In genomic region chr6:55398869-55399628, GRCm38 (mm10) we compare ENCODE assay signal across 9 mouse cellular contexts. TPM values are rescaled to one million over a fixed set of nuclear protein-coding genes. Genes with fewer than 3 reads are reported as not detected.
A peak's percentile ranks its signal among the peaks of the same experiment; 100 is the strongest.
DNase-seq lines count a peak whose midpoint lies in the region; ATAC-seq and TF ChIP-seq lines count a peak whose summit lies in the region.
"Had no signal": no experiment of that assay in that cellular context is flagged by ENCODE, and none has a peak within 500 bp of the region (broad histone marks: within the 10 kb centered on the region; RNA-seq: fewer than 3 reads in every experiment).

No protein-coding gene starts in this region.

- no peak for TF ChIP-seq CTCF in olfactory bulb, adult 2 months (IDR thresholded peaks at IDR 0.05; ENCODE audit: insufficient read depth, low read depth, low read length)

- no peak overlapping the region for H3K4me2 ChIP-seq in hindbrain, embryonic 12.5 days (replicated peaks)
- no peak overlapping the region for H3K4me2 ChIP-seq in midbrain, embryonic 11.5 days

- peak overlapping the region; percentile 18; the same call in 1 of the 2 replicates for H3K27ac ChIP-seq in hindbrain, embryonic 10.5 days
- H3K27ac ChIP-seq in hindbrain, embryonic 12.5 days, result no peak overlapping the region
- H3K27ac ChIP-seq in midbrain, embryonic 10.5 days (replicated peaks), result peak overlapping the region; percentile 42; the same call in 1 of the 2 replicates
- H3K27ac ChIP-seq in midbrain, embryonic 11.5 days (ENCODE audit: low read depth, low read length), result no peak overlapping the region
- H3K27ac ChIP-seq in embryonic facial prominence, embryonic 10.5 days (replicated peaks), result 0 out of 2 replicates have a peak overlapping the region, but pooled peaks have one; percentile 21
- peak overlapping the region; percentile 100 for H3K27ac ChIP-seq in olfactory bulb, adult 2 months (ENCODE audit: insufficient read depth, low read depth, low read length)

- peaks cover 23% of the 10 kb centered on the region for H3K4me1 ChIP-seq in hindbrain, embryonic 10.5 days (replicated peaks)
- peaks cover 24% of the 10 kb centered on the region for H3K4me1 ChIP-seq in hindbrain, embryonic 12.5 days
- H3K4me1 ChIP-seq in midbrain, embryonic 10.5 days, result peaks cover 29% of the 10 kb centered on the region
- 0 out of 2 replicates have a peak, but pooled peaks cover 6% of the 10 kb centered on the region for H3K4me1 ChIP-seq in midbrain, embryonic 11.5 days (ENCODE audit: control insufficient read depth, insufficient read depth, low read length)
- H3K4me1 ChIP-seq in embryonic facial prominence, embryonic 10.5 days, result peaks cover 33% of the 10 kb centered on the region
- peaks cover 64% of the 10 kb centered on the region for H3K4me1 ChIP-seq in olfactory bulb, adult 2 months (ENCODE audit: control insufficient read depth, insufficient read depth, low read length)

- no peak for ATAC-seq in hindbrain, embryonic 12.5 days (ENCODE audit: low FRiP score)
- ATAC-seq in midbrain, embryonic 11.5 days (ENCODE audit: low FRiP score), result no peak

- H3K27me3 ChIP-seq in hindbrain, embryonic 10.5 days (ENCODE audit: insufficient read depth, poor library complexity, severe bottlenecking), result peaks cover 11% of the 10 kb centered on the region; the same call in 1 of the 2 replicates
- H3K27me3 ChIP-seq in hindbrain, embryonic 12.5 days, result 0 out of 2 replicates have a peak, but pooled peaks cover 3% of the 10 kb centered on the region
- 0 out of 2 replicates have a peak, but pooled peaks cover 4% of the 10 kb centered on the region for H3K27me3 ChIP-seq in midbrain, embryonic 10.5 days (ENCODE audit: low read depth, poor library complexity, severe bottlenecking)
- no peaks in the 10 kb centered on the region for H3K27me3 ChIP-seq in midbrain, embryonic 11.5 days (ENCODE audit: control insufficient read depth, insufficient read depth, low read length)
- peaks cover 22% of the 10 kb centered on the region; the same call in 1 of the 2 replicates for H3K27me3 ChIP-seq in embryonic facial prominence, embryonic 10.5 days (replicated peaks; ENCODE audit: low read depth, poor library complexity, severe bottlenecking)

- no peak for TF ChIP-seq POLR2A in olfactory bulb, adult 2 months (IDR thresholded peaks at IDR 0.05; ENCODE audit: insufficient read depth, low read depth, low read length)

- no peak for DNase-seq in hindbrain, embryonic 10.5 days (ENCODE audit: low spot score)
- DNase-seq in midbrain, embryonic 10.5 days (ENCODE audit: low spot score), result no peak
- DNase-seq in midbrain, embryonic 11.5 days (ENCODE audit: low spot score, missing footprints), result no peak
- DNase-seq in embryonic facial prominence, embryonic 10.5 days (ENCODE audit: low spot score), result no peak
- DNase-seq in thymus, postnatal 10 days (ENCODE audit: low spot score in 2 of 2), result no peak

- no peaks in the 10 kb centered on the region for H3K36me3 ChIP-seq in hindbrain, embryonic 10.5 days
- no peaks in the 10 kb centered on the region for H3K36me3 ChIP-seq in hindbrain, embryonic 12.5 days
- no peaks in the 10 kb centered on the region for H3K36me3 ChIP-seq in midbrain, embryonic 10.5 days
- no peaks in the 10 kb centered on the region for H3K36me3 ChIP-seq in midbrain, embryonic 11.5 days (ENCODE audit: control insufficient read depth, insufficient read depth, low read length)
- H3K36me3 ChIP-seq in embryonic facial prominence, embryonic 10.5 days (replicated peaks), result no peaks in the 10 kb centered on the region

- no peaks in the 10 kb centered on the region for H3K9me3 ChIP-seq in hindbrain, embryonic 10.5 days
- no peaks in the 10 kb centered on the region for H3K9me3 ChIP-seq in hindbrain, embryonic 12.5 days (replicated peaks)
- no peaks in the 10 kb centered on the region for H3K9me3 ChIP-seq in midbrain, embryonic 10.5 days (replicated peaks)
- no peaks in the 10 kb centered on the region for H3K9me3 ChIP-seq in midbrain, embryonic 11.5 days (ENCODE audit: control insufficient read depth, low read length)
- no peaks in the 10 kb centered on the region for H3K9me3 ChIP-seq in embryonic facial prominence, embryonic 10.5 days

- no peak overlapping the region for H3K9ac ChIP-seq in hindbrain, embryonic 12.5 days
- H3K9ac ChIP-seq in midbrain, embryonic 11.5 days (ENCODE audit: low read length), result no peak overlapping the region

- H3K4me3 ChIP-seq in hindbrain, embryonic 10.5 days, result no peak overlapping the region
- H3K4me3 ChIP-seq in hindbrain, embryonic 12.5 days, result no peak overlapping the region
- H3K4me3 ChIP-seq in midbrain, embryonic 10.5 days, result no peak overlapping the region
- H3K4me3 ChIP-seq in midbrain, embryonic 11.5 days (ENCODE audit: low read depth, low read length), result no peak overlapping the region
- no peak overlapping the region for H3K4me3 ChIP-seq in embryonic facial prominence, embryonic 10.5 days
- no peak overlapping the region for H3K4me3 ChIP-seq in olfactory bulb, adult 2 months (ENCODE audit: insufficient read depth, low read depth, low read length)

- WGBS in hindbrain, embryonic 10.5 days, result 86% methylated on average over 9 of the region's 9 CpGs
- WGBS in hindbrain, embryonic 12.5 days, result 71% methylated on average over 9 of the region's 9 CpGs
- 88% methylated on average over 9 of the region's 9 CpGs for WGBS in midbrain, embryonic 10.5 days
- 80% methylated on average over 9 of the region's 9 CpGs for WGBS in midbrain, embryonic 11.5 days
- 74% methylated on average over 9 of the region's 9 CpGs for WGBS in embryonic facial prominence, embryonic 10.5 days
- 35% methylated on average over 9 of the region's 9 CpGs for WGBS in olfactory bulb, adult 2 months

RNA-seq across cellular contexts. Expression of gene Ghrhr, which starts 23.0 kb away (rescaled TPM):
- not detected in 2 replicates for polyA plus RNA-seq in hindbrain, embryonic 10.5 days (2016; fragmentation: Nextera tagmentation; extraction: Ambion mirVana)
- not detected in 2 replicates for polyA plus RNA-seq in hindbrain, embryonic 12.5 days (2016; fragmentation: Nextera tagmentation; extraction: Ambion mirVana)
- not detected in 2 replicates for polyA plus RNA-seq in midbrain, embryonic 10.5 days (2016; fragmentation: Nextera tagmentation; extraction: Ambion mirVana)
- not detected in 2 replicates for polyA plus RNA-seq in midbrain, embryonic 11.5 days (2014; fragmentation: Nextera tagmentation; extraction: Ambion mirVana)
- polyA plus RNA-seq in embryonic facial prominence, embryonic 10.5 days (2016; fragmentation: Nextera tagmentation; extraction: Ambion mirVana), result not detected in 2 replicates
- polyA plus RNA-seq in olfactory bulb, adult 2 months (2012; ENCODE audit: insufficient read depth, insufficient read length, low replicate concordance, missing spikeins), result not detected in 2 replicates
- polyA plus RNA-seq: liver, adult 2 months; testis, adult 2 months had no signal

RNA-seq across cellular contexts. Expression of gene Adcyap1r1, which starts 52.7 kb away (rescaled TPM):
- 31.4 and 32.4 TPM in 2 replicates for polyA plus RNA-seq in hindbrain, embryonic 10.5 days (2016; fragmentation: Nextera tagmentation; extraction: Ambion mirVana)
- polyA plus RNA-seq in hindbrain, embryonic 12.5 days (2016; fragmentation: Nextera tagmentation; extraction: Ambion mirVana), result 36.6 and 44.5 TPM in 2 replicates
- 31.4 and 34.3 TPM in 2 replicates for polyA plus RNA-seq in midbrain, embryonic 10.5 days (2016; fragmentation: Nextera tagmentation; extraction: Ambion mirVana)
- 17.6 and 20.4 TPM in 2 replicates for polyA plus RNA-seq in midbrain, embryonic 11.5 days (2014; fragmentation: Nextera tagmentation; extraction: Ambion mirVana)
- polyA plus RNA-seq in embryonic facial prominence, embryonic 10.5 days (2016; fragmentation: Nextera tagmentation; extraction: Ambion mirVana), result 4.4 and 9.7 TPM in 2 replicates
- polyA plus RNA-seq in olfactory bulb, adult 2 months (2012; ENCODE audit: insufficient read depth, insufficient read length, low replicate concordance, missing spikeins), result not detected in 2 replicates

Comparison
In these comparisons a context has a peak if more than half of its experiments do, and no peak if none do; other contexts are left out.
1. H3K27ac ChIP-seq: peak in hindbrain, embryonic 10.5 days (single experiment), midbrain, embryonic 10.5 days (single experiment), embryonic facial prominence, embryonic 10.5 days (single experiment) and olfactory bulb, adult 2 months (single experiment); none in hindbrain, embryonic 12.5 days (single experiment) and midbrain, embryonic 11.5 days (single experiment).